Mouse (Mus musculus) bone marrow, adult 2 months (tissue): ENCODE data around the gene Efna1.

Experiments
- CTCF ChIP-seq: fragments of 200-500 bp; IDR thresholded peaks from 2 replicates; pipeline ENCODE4 v1.5.1; 2011; ENCODE audit warnings: low read length, control low read depth; ENCODE audit not compliant: control insufficient read depth, insufficient read depth
- POLR2A ChIP-seq: fragments of 200-500 bp; IDR thresholded peaks from 2 replicates; pipeline ENCODE4 v1.6.1; 2011; ENCODE audit warnings: low read depth, mild to moderate bottlenecking, control low read depth, low read length, borderline replicate concordance; ENCODE audit not compliant: control insufficient read depth

- TF ChIP-seq CTCF: no peak
- 0 out of 2 replicates have a peak, but pooled peaks have one; percentile 18 for TF ChIP-seq POLR2A
Measured at GRCm38 (mm10) chr3:89227307-89228179, 53.4 kb downstream of the Efna1 start.
